Mouse (Mus musculus): Measurements from ENCODE around the gene Dnajc5. TPM values are rescaled to one million over a fixed set of nuclear protein-coding genes. Genes with fewer than 3 reads are reported as not detected.

Dnajc5 gene
- polyA plus RNA-seq, 1 experiment from 2014 or later = 80.4 TPM

- H3K4me3 ChIP-seq (ENCODE audit: low read depth, low read length) = peak overlapping the region; percentile 76
- H3K9me3 ChIP-seq (ENCODE audit: control insufficient read depth, low read length) = no peaks in the 10 kb centered on the region
- H3K36me3 ChIP-seq (ENCODE audit: control insufficient read depth, insufficient read depth, low read length) = no peaks in the 10 kb centered on the region
- H3K9ac ChIP-seq (ENCODE audit: low read depth, low read length) = peak overlapping the region; percentile 90
- ATAC-seq (ENCODE audit: low read depth) = peak; percentile 94
- peak overlapping the region; percentile 80 for H3K27ac ChIP-seq (replicated peaks; ENCODE audit: low read depth, low read length)
- peaks cover 26% of the 10 kb centered on the region for H3K27me3 ChIP-seq (replicated peaks; ENCODE audit: control insufficient read depth, insufficient read depth, low read length)
- peak; percentile 98 for DNase-seq (ENCODE audit: low spot score)
- peak overlapping the region; percentile 75 for H3K4me2 ChIP-seq (ENCODE audit: low read depth, low read length)
- under 1% methylated on average over 56 of the region's 57 CpGs for WGBS
- peaks cover 9% of the 10 kb centered on the region for H3K4me1 ChIP-seq (ENCODE audit: control insufficient read depth, insufficient read depth, low read length)
Observed at GRCm38 (mm10) chr2:181600828-181601750, 80.8 kb downstream of the Dnajc5 start.

- Histone ChIP-seq H3K4me1 (ENCODE audit: control insufficient read depth, insufficient read depth, low read length) (peaks cover 9% of the 10 kb centered on the region), H3K27me3 (replicated peaks; ENCODE audit: control insufficient read depth, insufficient read depth, low read length) (peaks cover 26% of the 10 kb centered on the region), H3K27ac (replicated peaks; ENCODE audit: low read depth, low read length) (peak overlapping the region; percentile 80), H3K4me3 (ENCODE audit: low read depth, low read length) (peak overlapping the region; percentile 76), H3K9ac (ENCODE audit: low read depth, low read length) (peak overlapping the region; percentile 90), H3K36me3 (ENCODE audit: control insufficient read depth, insufficient read depth, low read length) (no peaks in the 10 kb centered on the region), H3K4me2 (ENCODE audit: low read depth, low read length) (peak overlapping the region; percentile 75), H3K9me3 (ENCODE audit: control insufficient read depth, low read length) (no peaks in the 10 kb centered on the region)
- ATAC-seq (ENCODE audit: low read depth) = no peak
- 25% methylated on average over 10 of the region's 10 CpGs for WGBS
- DNase-seq (ENCODE audit: low spot score) = no peak
Observed at GRCm38 (mm10) chr2:181601751-181602145, 81.5 kb downstream of the Dnajc5 start.

GRCm38 (mm10) chr2:181602367-181602766 is 82.1 kb downstream of the Dnajc5 start:
- Histone ChIP-seq H3K27ac (replicated peaks; ENCODE audit: low read depth, low read length) (no peak overlapping the region), H3K36me3 (ENCODE audit: control insufficient read depth, insufficient read depth, low read length) (no peaks in the 10 kb centered on the region), H3K4me1 (ENCODE audit: control insufficient read depth, insufficient read depth, low read length) (peaks cover 9% of the 10 kb centered on the region), H3K4me3 (ENCODE audit: low read depth, low read length) (peak overlapping the region; percentile 76), H3K4me2 (ENCODE audit: low read depth, low read length) (peak overlapping the region; percentile 75), H3K27me3 (replicated peaks; ENCODE audit: control insufficient read depth, insufficient read depth, low read length) (peaks cover 21% of the 10 kb centered on the region), H3K9ac (ENCODE audit: low read depth, low read length) (no peak overlapping the region), H3K9me3 (ENCODE audit: control insufficient read depth, low read length) (no peaks in the 10 kb centered on the region)
- WGBS = 83% methylated on average over 4 of the region's 4 CpGs
- ATAC-seq (ENCODE audit: low read depth) (no peak), DNase-seq (ENCODE audit: low spot score) (no peak)

Small RNAs within 50 kb of the gene (microRNA-seq; reads per million reads assigned to microRNA genes)
- gene Mir7006 (ENCODE audit: borderline number of aligned reads) = not detected

Other genes starting within 250 kb of the Dnajc5 start
- gene Gmeb2, start 232.4 kb upstream of the Dnajc5 start, polyA plus RNA-seq (2014; fragmentation: Nextera tagmentation; extraction: Ambion mirVana) = 13.5 and 15.9 TPM in 2 replicates
- 69.4 and 72.7 TPM in 2 replicates for gene Stmn3, start 206.0 kb upstream of the Dnajc5 start, polyA plus RNA-seq (2014; fragmentation: Nextera tagmentation; extraction: Ambion mirVana)
- gene Rtel1, start 200.7 kb upstream of the Dnajc5 start, polyA plus RNA-seq (2014; fragmentation: Nextera tagmentation; extraction: Ambion mirVana) = 37.1 and 48.8 TPM in 2 replicates
- gene Zgpat, start 155.6 kb upstream of the Dnajc5 start, polyA plus RNA-seq (2014; fragmentation: Nextera tagmentation; extraction: Ambion mirVana) = 30.1 and 36.6 TPM in 2 replicates
- gene Arfrp1, start 155.1 kb upstream of the Dnajc5 start, polyA plus RNA-seq (2014; fragmentation: Nextera tagmentation; extraction: Ambion mirVana) = 43.7 and 48.1 TPM in 2 replicates
- 17.4 and 18.4 TPM in 2 replicates for gene Lime1, start 140.4 kb upstream of the Dnajc5 start, polyA plus RNA-seq (2014; fragmentation: Nextera tagmentation; extraction: Ambion mirVana)
- 5.7 and 5.9 TPM in 2 replicates for gene Zbtb46, start 61.1 kb upstream of the Dnajc5 start, polyA plus RNA-seq (2014; fragmentation: Nextera tagmentation; extraction: Ambion mirVana)
- 0.21 and 0.22 TPM in 2 replicates for gene Abhd16b, start 27.3 kb upstream of the Dnajc5 start, polyA plus RNA-seq (2014; fragmentation: Nextera tagmentation; extraction: Ambion mirVana)
- gene Tpd52l2, start 23.3 kb upstream of the Dnajc5 start, polyA plus RNA-seq (2014; fragmentation: Nextera tagmentation; extraction: Ambion mirVana) = 159 and 164 TPM in 2 replicates
- 45.2 and 49.3 TPM in 2 replicates for gene Uckl1, start 64.4 kb downstream of the Dnajc5 start, polyA plus RNA-seq (2014; fragmentation: Nextera tagmentation; extraction: Ambion mirVana)
- gene Prpf6, start 71.4 kb downstream of the Dnajc5 start, polyA plus RNA-seq (2014; fragmentation: Nextera tagmentation; extraction: Ambion mirVana) = 57.4 and 61.7 TPM in 2 replicates
- gene Zfp512b, start 72.3 kb downstream of the Dnajc5 start, polyA plus RNA-seq (2014; fragmentation: Nextera tagmentation; extraction: Ambion mirVana) = 42.0 and 46.5 TPM in 2 replicates
- 13.1 and 13.2 TPM in 2 replicates for gene Samd10, start 78.7 kb downstream of the Dnajc5 start, polyA plus RNA-seq (2014; fragmentation: Nextera tagmentation; extraction: Ambion mirVana)
- 0.47 TPM in 1 of 2 replicates, not detected in the other for gene Gm29797, start 136.5 kb downstream of the Dnajc5 start, polyA plus RNA-seq (2014; fragmentation: Nextera tagmentation; extraction: Ambion mirVana)
- 43.9 and 46.5 TPM in 2 replicates for gene Sox18, start 151.2 kb downstream of the Dnajc5 start, polyA plus RNA-seq (2014; fragmentation: Nextera tagmentation; extraction: Ambion mirVana)
- 21.2 and 26.8 TPM in 2 replicates for gene Tcea2, start 159.8 kb downstream of the Dnajc5 start, polyA plus RNA-seq (2014; fragmentation: Nextera tagmentation; extraction: Ambion mirVana)
- gene Rgs19, start 173.5 kb downstream of the Dnajc5 start, polyA plus RNA-seq (2014; fragmentation: Nextera tagmentation; extraction: Ambion mirVana) = 82.2 and 88.4 TPM in 2 replicates
- gene Lkaaear1, start 178.0 kb downstream of the Dnajc5 start, polyA plus RNA-seq (2014; fragmentation: Nextera tagmentation; extraction: Ambion mirVana) = not detected in 2 replicates
- gene Oprl1, start 194.5 kb downstream of the Dnajc5 start, polyA plus RNA-seq (2014; fragmentation: Nextera tagmentation; extraction: Ambion mirVana) = 2.0 and 2.5 TPM in 2 replicates
- 0.77 and 1.3 TPM in 2 replicates for gene Myt1, start 242.8 kb downstream of the Dnajc5 start, polyA plus RNA-seq (2014; fragmentation: Nextera tagmentation; extraction: Ambion mirVana)

Measured in embryonic facial prominence, embryonic 14.5 days (tissue).